Mouse (Mus musculus) MEL (cell line): Measurements from ENCODE around the gene Ddx24.

Experiments
- CTCF ChIP-seq, 3 experiments: IDR thresholded peaks in 2 of 3; conservative IDR thresholded peaks in 1 of 3; 2 replicates each; pipeline ENCODE4 v1.5.1; 2011 to 2012; ENCODE audit warnings: low read length in 3 of 3, low read depth in 2 of 3, mild to moderate bottlenecking in 2 of 3, improper control_type of control experiment in 1 of 3, inconsistent platforms in 1 of 3, mixed read lengths in 1 of 3, moderate library complexity in 1 of 3; ENCODE audit not compliant: control insufficient read depth in 1 of 3, insufficient read depth in 1 of 3, poor library complexity in 1 of 3, severe bottlenecking in 1 of 3
- ELF1 ChIP-seq: IDR thresholded peaks from 2 replicates; pipeline ENCODE4 v1.6.1; 2014; ENCODE audit warnings: low read depth, mild to moderate bottlenecking, inconsistent platforms, low read length, improper control_type of control experiment, moderate library complexity
- ETS1 ChIP-seq: IDR thresholded peaks from 2 replicates; pipeline ENCODE4 v1.6.1; 2012; ENCODE audit warnings: low read depth, mild to moderate bottlenecking, inconsistent platforms, low read length, improper control_type of control experiment, moderate library complexity
- MAX ChIP-seq: IDR thresholded peaks from 2 replicates; pipeline ENCODE4 v1.6.1; 2011; ENCODE audit warnings: low read length, improper control_type of control experiment
- MEF2A ChIP-seq: IDR thresholded peaks from 2 replicates; pipeline ENCODE4 v1.6.1; 2014; ENCODE audit warnings: low read depth, mild to moderate bottlenecking, inconsistent platforms, low read length, improper control_type of control experiment; ENCODE audit not compliant: poor library complexity, insufficient replicate concordance, severe bottlenecking; ENCODE audit errors: extremely low read depth
- MYB ChIP-seq: IDR thresholded peaks from 2 replicates; pipeline ENCODE4 v1.6.1; 2011; ENCODE audit warnings: mild to moderate bottlenecking, low read depth, low read length, improper control_type of control experiment
- POLR2A ChIP-seq, 2 experiments: IDR thresholded peaks; 2 replicates each; pipeline ENCODE4 v1.6.1; 2011 to 2012; ENCODE audit warnings: low read length in 2 of 2, mild to moderate bottlenecking in 2 of 2, control low read depth in 1 of 2, improper control_type of control experiment in 1 of 2, low read depth in 1 of 2, moderate library complexity in 1 of 2; ENCODE audit not compliant: control insufficient read depth in 1 of 2, insufficient read depth in 1 of 2, poor library complexity in 1 of 2
- RAD21 ChIP-seq: IDR thresholded peaks from 2 replicates; pipeline ENCODE4 v1.6.1; 2011; ENCODE audit warnings: mild to moderate bottlenecking, low read depth, low read length, improper control_type of control experiment

DNA sequence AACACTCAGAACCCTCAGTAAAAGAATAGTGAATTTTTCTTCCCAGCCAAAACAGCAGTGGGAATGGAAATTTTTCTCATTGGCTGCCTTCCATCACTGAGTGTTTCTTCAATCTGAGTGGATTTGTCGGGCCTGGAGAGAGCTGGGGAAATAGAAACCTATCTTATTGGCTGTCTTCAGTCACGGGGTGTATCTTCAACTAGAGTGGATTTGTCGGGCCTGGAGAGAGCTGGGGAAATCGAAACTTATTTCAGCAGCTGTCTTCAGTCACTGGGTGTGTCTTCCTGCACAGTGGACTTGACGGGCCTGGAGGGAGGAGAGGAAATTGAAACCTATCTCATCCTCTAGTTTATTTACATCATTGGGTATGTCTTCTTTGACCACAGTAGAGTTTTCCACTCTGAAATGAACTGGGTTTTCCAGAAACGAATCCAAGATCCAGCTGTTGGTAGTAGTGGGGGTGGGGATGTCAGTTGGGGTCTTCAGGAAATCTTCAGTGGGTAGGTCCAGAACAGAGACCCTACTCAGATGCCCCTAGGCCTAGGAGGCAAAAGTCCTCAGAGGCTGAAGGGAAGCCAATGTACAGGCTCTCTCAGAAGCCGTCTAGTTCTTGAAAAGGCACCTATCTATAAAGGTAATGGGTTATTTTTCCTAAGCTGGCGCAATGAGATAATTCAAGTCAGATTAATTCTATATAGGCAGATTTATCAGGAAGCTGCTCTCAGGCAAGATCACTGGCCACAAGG, 8.5 kb upstream of the Ddx24 start, which contains the start of gene Ifi27:
- TF ChIP-seq ELF1 (peak; percentile 68), POLR2A (IDR thresholded peaks at IDR 0.05; ENCODE audit: control insufficient read depth in 1 of 2, insufficient read depth in 1 of 2, low read depth in 1 of 2, low read length in 2 of 2, poor library complexity in 1 of 2) (peak in 1 of 2 experiments; percentile 66; a peak in 2 of 4 replicates), MAX (peak; percentile 85), ETS1 (peak; percentile 90), MYB (no peak), CTCF (IDR thresholded peaks at IDR 0.05 in 2 of 3, conservative IDR thresholded peaks at IDR 0.05 in 1 of 3; ENCODE audit: control insufficient read depth in 1 of 3, insufficient read depth in 1 of 3, low read depth in 2 of 3, low read length in 3 of 3, poor library complexity in 1 of 3, severe bottlenecking in 1 of 3) (no peak), RAD21 (no peak), MEF2A (no peak)
